Mouse (Mus musculus) ES-E14 (cell line): ENCODE data around the gene Alad. TPM values are rescaled to one million over a fixed set of nuclear protein-coding genes. Genes with fewer than 3 reads are reported as not detected.

Source experiments
- DNase-seq: peaks from one replicate; pipeline ENCODE4 v3.0.0-alpha.2; 2013; ENCODE audit warnings: low read depth, low spot score
- H3K27ac ChIP-seq: 2 replicates; pipeline ENCODE4 v1.5.1; 2012; ENCODE audit warnings: low read depth, mild to moderate bottlenecking, low read length, moderate library complexity, mixed read lengths; ENCODE audit not compliant: poor library complexity, insufficient read depth, severe bottlenecking
- H3K36me3 ChIP-seq: 2 replicates; pipeline ENCODE4 v1.6.1; 2012; ENCODE audit warnings: mild to moderate bottlenecking, low read length, moderate library complexity, mixed read lengths; ENCODE audit not compliant: control insufficient read depth, poor library complexity, insufficient read depth, severe bottlenecking
- H3K4me1 ChIP-seq, 2 experiments: fragments of 150-350 bp in 1 of 2; sonication (generic) in 1 of 2; 2 replicates each; pipeline ENCODE4 v1.6.1; 2012; ENCODE audit warnings: low read length in 2 of 2, mild to moderate bottlenecking in 1 of 2, mixed read lengths in 1 of 2; ENCODE audit not compliant: control insufficient read depth in 2 of 2, insufficient read depth in 2 of 2, poor library complexity in 1 of 2
- H3K4me3 ChIP-seq, 2 experiments: fragments of 150-350 bp in 1 of 2; sonication (generic) in 1 of 2; 2 replicates each; pipeline ENCODE4 v1.5.1; 2012; ENCODE audit warnings: low read length in 2 of 2, low read depth in 1 of 2, mild to moderate bottlenecking in 1 of 2, mixed read lengths in 1 of 2; ENCODE audit not compliant: insufficient read depth in 1 of 2, poor library complexity in 1 of 2, severe bottlenecking in 1 of 2
- H3K9ac ChIP-seq: 2 replicates; pipeline ENCODE4 v1.6.1; 2012; ENCODE audit warnings: low read depth, mild to moderate bottlenecking, low read length, mixed read lengths; ENCODE audit not compliant: poor library complexity, insufficient read depth, severe bottlenecking
- H3K9me3 ChIP-seq: fragments of 150-350 bp; sonication (generic); 2 replicates; pipeline ENCODE4 v1.6.1; 2012; ENCODE audit warnings: low read depth, mild to moderate bottlenecking, low read length; ENCODE audit not compliant: control insufficient read depth, insufficient read depth
- CHD2 ChIP-seq: IDR thresholded peaks from 2 replicates; pipeline ENCODE4 v1.6.1; 2014; ENCODE audit warnings: mild to moderate bottlenecking, low read depth, low read length, inconsistent platforms
- HCFC1 ChIP-seq: IDR thresholded peaks from 2 replicates; pipeline ENCODE4 v1.6.1; 2012; ENCODE audit warnings: low read length, inconsistent platforms, borderline replicate concordance; ENCODE audit not compliant: insufficient read depth
- MAFK ChIP-seq: IDR thresholded peaks from 2 replicates; pipeline ENCODE4 v1.6.1; 2014; ENCODE audit warnings: mild to moderate bottlenecking, low read depth, low read length, inconsistent platforms; ENCODE audit not compliant: insufficient read depth
- ZC3H11A ChIP-seq: IDR thresholded peaks from 2 replicates; pipeline ENCODE4 v1.6.1; 2012; ENCODE audit warnings: low read depth, mild to moderate bottlenecking, inconsistent platforms, low read length, borderline replicate concordance
- ZNF384 ChIP-seq: IDR thresholded peaks from 2 replicates; pipeline ENCODE4 v1.6.1; 2012; ENCODE audit warnings: low read depth, low read length, inconsistent platforms
- in situ Hi-C, 2 experiments: fragments of 600-800 bp; cut with MboI; formaldehyde crosslinking; loops; one replicate each; pipeline ENCODE4 v1.15.1; 2025; ENCODE audit warnings: low sequenced_read_pairs in 2 of 2, inconsistent platforms in 1 of 2; ENCODE audit not compliant: unreplicated experiment in 2 of 2
- total RNA-seq: library from RNA; depleted of rRNA; stranded (reverse); fragments of 300-350 nt; gene quantifications from 2 replicates; pipeline ENCODE4 v1.2.3, GENCODE M21; 2012; rRNA removed

Gene Alad
- total RNA-seq = 26.3 and 27.9 TPM in 2 replicates

DNA sequence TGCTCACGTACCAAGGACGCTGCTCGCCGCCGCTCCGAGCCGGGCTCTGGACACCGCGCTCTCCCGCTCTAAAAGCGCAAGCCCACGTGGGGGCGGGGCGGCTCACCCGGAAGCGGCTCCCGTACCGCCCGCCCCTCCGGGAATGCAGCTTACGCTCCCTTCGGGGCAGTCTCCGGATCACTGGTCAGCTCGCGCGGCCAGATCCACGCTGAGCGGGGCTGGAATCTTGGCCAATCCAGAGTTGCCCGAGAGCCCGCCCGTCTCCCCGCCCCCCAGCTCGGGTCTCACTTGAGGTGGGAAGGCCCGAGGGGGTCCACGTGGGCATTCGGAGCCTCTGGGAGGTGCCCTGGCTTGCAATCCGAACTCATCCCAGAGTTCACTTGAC, at the start of gene Alad:
TSS of gene Alad (minus strand) at position 70 of the 385 bp plus-strand sequence.
- Histone ChIP-seq H3K9me3 (no peaks in the 10 kb centered on the region), H3K9ac (peak within 1 kb of the TSS; percentile 92), H3K27ac (peak within 1 kb of the TSS; percentile 17), H3K4me1 (peaks cover 0 to 6% of the 10 kb centered on the region in 2 experiments; a peak in 2 of 4 replicates), H3K36me3 (peaks cover 5% of the 10 kb centered on the region; the same call in 1 of the 2 replicates), H3K4me3 (peak within 1 kb of the TSS; percentile 89 to 92)
- DNase-seq = peak; percentile 76
- TF ChIP-seq MAFK (no peak), HCFC1 (peak; percentile 56; the same call in 1 of the 2 replicates)
- in situ Hi-C loops = no loop called here

DNA sequence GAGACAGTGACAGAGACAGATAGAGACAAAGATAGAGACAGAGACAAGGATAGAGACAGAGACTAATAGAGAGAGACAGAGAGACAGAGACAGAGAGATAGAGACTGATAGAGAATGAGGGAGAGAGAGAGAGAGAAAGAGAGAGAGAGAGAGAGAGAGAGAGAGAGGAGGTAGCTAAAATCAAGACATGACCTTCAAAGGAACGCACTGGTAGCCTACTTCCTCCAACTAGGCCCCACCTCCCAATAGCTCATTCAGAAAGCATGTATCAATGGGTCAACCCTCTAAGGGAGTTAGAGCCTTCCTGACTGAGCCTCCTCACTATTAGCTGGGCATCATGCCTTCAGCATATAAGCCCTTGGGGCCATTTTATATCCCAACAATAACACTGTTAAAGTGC, 48.6 kb upstream of the Alad start:
- no peak for DNase-seq
- in situ Hi-C loops = loop anchor here (10.0 to 25.0 kb wide), 2 partner anchors 126 to 194 kb away; no protein-coding TSS in a partner anchor
- H3K4me3 ChIP-seq = no peak overlapping the region
- no peaks in the 10 kb centered on the region for H3K9me3 ChIP-seq
- no peaks in the 10 kb centered on the region for H3K36me3 ChIP-seq
- TF ChIP-seq HCFC1 = no peak
- TF ChIP-seq ZNF384 = no peak
- TF ChIP-seq MAFK = no peak
- no peak for TF ChIP-seq CHD2
- TF ChIP-seq ZC3H11A = no peak
- H3K9ac ChIP-seq = no peak overlapping the region
- no peaks in the 10 kb centered on the region for H3K4me1 ChIP-seq
- H3K27ac ChIP-seq = no peak overlapping the region

DNA sequence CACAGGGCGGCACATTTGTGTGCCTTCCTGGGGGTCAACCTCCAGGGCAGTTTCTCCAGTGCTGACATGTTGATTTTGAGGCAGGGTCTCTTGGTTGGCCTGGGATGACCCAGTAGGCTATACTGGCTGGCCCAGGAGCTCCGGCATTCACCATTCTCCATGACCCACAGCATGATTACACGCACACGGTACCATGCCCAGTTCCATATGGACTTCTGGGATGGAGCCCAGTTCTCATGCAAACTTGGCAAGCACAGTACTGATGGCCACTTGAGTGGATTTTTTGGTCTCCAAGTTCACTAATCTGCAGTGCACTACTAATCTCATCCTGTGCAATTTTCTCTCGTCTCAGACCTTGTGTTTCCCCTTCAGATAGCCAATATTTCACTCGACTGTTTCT, 48.0 kb upstream of the Alad start:
- in situ Hi-C loops = loop anchor here (10.0 to 25.0 kb wide), 2 partner anchors 127 to 195 kb away; no protein-coding TSS in a partner anchor
- H3K27ac ChIP-seq = no peak overlapping the region
- H3K9ac ChIP-seq = no peak overlapping the region
- H3K4me1 ChIP-seq = no peaks in the 10 kb centered on the region
- no peak for DNase-seq
- no peaks in the 10 kb centered on the region for H3K9me3 ChIP-seq
- TF ChIP-seq ZNF384 (no peak), ZC3H11A (no peak), HCFC1 (no peak), MAFK (no peak), CHD2 (no peak)
- H3K36me3 ChIP-seq = no peaks in the 10 kb centered on the region
- H3K4me3 ChIP-seq = no peak overlapping the region

DNA sequence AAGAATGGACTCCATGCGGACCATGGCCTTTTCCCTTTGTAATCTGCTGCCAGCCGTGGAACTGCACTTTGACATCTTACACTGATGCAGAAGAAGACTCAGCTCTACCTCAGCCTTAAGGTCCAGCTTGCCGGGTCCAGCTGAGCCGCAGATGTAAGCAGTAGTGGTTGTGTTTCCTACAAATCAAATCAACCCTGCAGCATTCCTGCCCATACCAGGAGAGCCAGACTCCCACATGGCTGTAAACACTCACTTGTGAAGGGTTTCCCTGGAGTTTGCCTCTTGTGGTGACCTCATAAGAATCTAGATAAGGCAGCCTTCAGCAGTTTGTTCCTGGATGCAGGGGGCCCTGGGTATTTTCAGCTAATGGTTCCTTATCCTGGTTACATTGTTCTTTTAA, 46.8 kb upstream of the Alad start:
- H3K36me3 ChIP-seq = no peaks in the 10 kb centered on the region
- TF ChIP-seq MAFK (no peak), HCFC1 (no peak), CHD2 (no peak), ZNF384 (no peak), ZC3H11A (no peak)
- in situ Hi-C loops = loop anchor here (10.0 to 25.0 kb wide), 2 partner anchors 128 to 196 kb away; no protein-coding TSS in a partner anchor

DNA sequence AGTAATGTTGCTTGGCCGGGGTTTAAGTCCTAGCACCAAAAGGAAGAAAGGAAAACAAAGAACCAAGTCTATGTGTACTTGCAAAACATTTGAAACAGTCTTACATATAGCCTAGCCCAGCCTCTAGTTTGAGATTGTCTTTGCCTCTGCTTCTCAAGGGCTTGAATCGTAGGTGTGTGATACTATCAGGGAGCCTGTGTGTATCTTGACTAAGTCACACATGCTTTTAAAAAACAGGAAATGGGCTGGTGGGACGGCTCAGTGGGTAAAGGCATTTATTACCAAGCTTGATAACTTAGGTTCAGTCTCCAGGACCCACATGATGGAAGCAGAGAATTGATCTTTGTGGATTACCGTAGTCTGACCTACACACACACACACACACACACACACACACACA, 42.3 kb upstream of the Alad start:
- H3K9ac ChIP-seq = no peak overlapping the region
- no peaks in the 10 kb centered on the region for H3K4me1 ChIP-seq
- no peak overlapping the region for H3K27ac ChIP-seq
- no peaks in the 10 kb centered on the region for H3K9me3 ChIP-seq
- H3K36me3 ChIP-seq = no peaks in the 10 kb centered on the region
- no peak overlapping the region for H3K4me3 ChIP-seq
- in situ Hi-C loops = loop anchor here (10.0 to 25.0 kb wide), 2 partner anchors 133 to 200 kb away; no protein-coding TSS in a partner anchor
- DNase-seq = no peak
- TF ChIP-seq HCFC1 = no peak
- no peak for TF ChIP-seq ZNF384
- no peak for TF ChIP-seq MAFK
- no peak for TF ChIP-seq CHD2
- no peak for TF ChIP-seq ZC3H11A

More for the DNA sequence above, 46.8 kb upstream of the Alad start:
- Histone ChIP-seq H3K4me3 (no peak overlapping the region), H3K9me3 (no peaks in the 10 kb centered on the region), H3K9ac (no peak overlapping the region), H3K27ac (no peak overlapping the region), H3K4me1 (no peaks in the 10 kb centered on the region)
- no peak for DNase-seq
